Mouse (Mus musculus) heart, adult 9 months (tissue): ENCODE results near the gene Zkscan3.

Source experiments
- DNase-seq, 2 experiments: peaks; one replicate each; pipeline ENCODE4 v3.0.0; 2022; ENCODE audit warnings: low spot score in 2 of 2

The Zkscan3 gene

GRCm38 (mm10) chr13:21397486-21397885, 5.1 kb downstream of the Zkscan3 start:
- no peak for DNase-seq

- peak; percentile 8 to 11 for DNase-seq
Measured at GRCm38 (mm10) chr13:21396048-21396447, 6.5 kb downstream of the Zkscan3 start.

- DNase-seq: no peak
Measured at GRCm38 (mm10) chr13:21395623-21396022, 6.9 kb downstream of the Zkscan3 start.

- no peak for DNase-seq
Measured at GRCm38 (mm10) chr13:21395211-21395610, 7.3 kb downstream of the Zkscan3 start.

GRCm38 (mm10) chr13:21377773-21378172, 24.8 kb downstream of the Zkscan3 start:
- no peak for DNase-seq

GRCm38 (mm10) chr13:21372700-21373099, 29.9 kb downstream of the Zkscan3 start:
- DNase-seq: no peak

GRCm38 (mm10) chr13:21366635-21367034, 35.9 kb downstream of the Zkscan3 start:
- no peak for DNase-seq

GRCm38 (mm10) chr13:21363719-21364118, 38.8 kb downstream of the Zkscan3 start:
- DNase-seq: no peak

GRCm38 (mm10) chr13:21362621-21363248, 39.8 kb downstream of the Zkscan3 start, which contains the start of gene Zscan12:
Gene Zscan12, plus strand, starts transcription at chr13:21362820.
- DNase-seq: peak; percentile 93 to 95

GRCm38 (mm10) chr13:21350593-21350992, 52.0 kb downstream of the Zkscan3 start:
- DNase-seq: no peak

- no peak for DNase-seq
Measured at GRCm38 (mm10) chr13:21346610-21347009, 55.9 kb downstream of the Zkscan3 start, which contains the start of gene Olfr1367. Gene Olfr1367, plus strand, starts transcription at chr13:21346910.
